Mouse (Mus musculus) kidney, embryonic 16.5 days (tissue): ENCODE results near the gene U2af2. TPM values are rescaled to one million over a fixed set of nuclear protein-coding genes. Genes with fewer than 3 reads are reported as not detected.
A peak's percentile ranks its signal among the peaks of the same experiment; 100 is the strongest.

ENCODE experiments used
- ATAC-seq: fragments of 200-750 bp; cut with Nextera tagmentation; 2 replicates; pipeline ENCODE4 v1.8.0; 2017; ENCODE audit warnings: moderate TSS enrichment; ENCODE audit not compliant: low FRiP score, low TSS enrichment
- H3K27ac ChIP-seq: fragments of 300-500 bp; sonication (generic); 2 replicates; pipeline ENCODE4 v1.5.1; 2014; ENCODE audit warnings: low read length
- H3K27me3 ChIP-seq: fragments of 300-500 bp; sonication (generic); 2 replicates; pipeline ENCODE4 v1.6.1; 2014; ENCODE audit warnings: low read length, control low read depth, mixed read lengths; ENCODE audit not compliant: insufficient read depth
- H3K36me3 ChIP-seq: fragments of 300-500 bp; sonication (generic); 2 replicates; pipeline ENCODE4 v1.6.1; 2014; ENCODE audit warnings: low read length, control low read depth, mixed read lengths; ENCODE audit not compliant: insufficient read depth
- H3K4me1 ChIP-seq: fragments of 300-500 bp; sonication (generic); 2 replicates; pipeline ENCODE4 v1.6.1; 2014; ENCODE audit warnings: low read length, control low read depth, mixed read lengths; ENCODE audit not compliant: insufficient read depth
- H3K4me2 ChIP-seq: fragments of 300-500 bp; sonication (generic); replicated peaks from 2 replicates; pipeline ENCODE4 v1.6.1; 2014; ENCODE audit warnings: low read depth, low read length
- H3K4me3 ChIP-seq: fragments of 300-500 bp; sonication (generic); 2 replicates; pipeline ENCODE4 v1.5.1; 2014; ENCODE audit warnings: mild to moderate bottlenecking, low read length
- H3K9ac ChIP-seq: fragments of 300-500 bp; sonication (generic); replicated peaks from 2 replicates; pipeline ENCODE4 v1.6.1; 2014; ENCODE audit warnings: low read length
- H3K9me3 ChIP-seq: fragments of 300-500 bp; sonication (generic); 2 replicates; pipeline ENCODE4 v1.6.1; 2016; ENCODE audit warnings: low read length, control low read depth
- WGBS: fragments of 180-500 bp; shearing (Covaris S2); extraction: QIAGEN DNeasy Blood & Tissue Kit; methylation state at CpG from one replicate; pipeline ENCODE4 v1.1.7; 2014; 5-methylcytosine and 5-hydroxymethylcytosine counted together
- polyA plus RNA-seq: library from polyadenylated mRNA; unstranded; fragments of >200 nt; fragmentation: Nextera tagmentation; extraction: Ambion mirVana; gene quantifications from 2 replicates; pipeline ENCODE4 v1.2.1, GENCODE M21; 2015

Gene U2af2
- polyA plus RNA-seq, result 136 and 139 TPM in 2 replicates

GRCm38 (mm10) chr7:5061774-5062359 lies at the start of gene U2af2:
TSS of gene U2af2 (plus strand) at chr7:5062143.
- Histone ChIP-seq H3K4me3 (peak within 1 kb of the TSS; percentile 79), H3K27me3 (peaks cover 8% of the 10 kb centered on the region; the same call in 1 of the 2 replicates), H3K4me2 (peak within 1 kb of the TSS; percentile 96), H3K27ac (peak within 1 kb of the TSS; percentile 100), H3K36me3 (peaks cover 7% of the 10 kb centered on the region; the same call in 1 of the 2 replicates), H3K9me3 (no peaks in the 10 kb centered on the region), H3K4me1 (peaks cover 41% of the 10 kb centered on the region), H3K9ac (peak within 1 kb of the TSS; percentile 98)
- under 1% methylated on average over 57 of the region's 65 CpGs for WGBS
- ATAC-seq, result peak; percentile 83

GRCm38 (mm10) chr7:5012681-5013513 lies 49.0 kb upstream of the U2af2 start:
- Histone ChIP-seq H3K4me2 (peak overlapping the region; percentile 54), H3K9me3 (no peaks in the 10 kb centered on the region), H3K4me3 (peak overlapping the region; percentile 86; the same call in 1 of the 2 replicates), H3K9ac (no peak overlapping the region), H3K4me1 (peaks cover 13% of the 10 kb centered on the region), H3K27me3 (no peaks in the 10 kb centered on the region), H3K36me3 (peaks cover 58% of the 10 kb centered on the region), H3K27ac (no peak overlapping the region)
- 92% methylated on average over 27 of the region's 27 CpGs for WGBS
- ATAC-seq, result no peak

- H3K36me3 ChIP-seq, result peaks cover 42% of the 10 kb centered on the region
- WGBS, result 0% methylated on average over 41 of the region's 42 CpGs
- peak; percentile 81 for ATAC-seq
These were observed 47.5 kb upstream of the U2af2 start, which contains the start of the genes Zfp524 and Fiz1 for GRCm38 (mm10) chr7:5014251-5015117. TSS of gene Zfp524 (plus strand) at chr7:5014415. TSS of gene Fiz1 (minus strand) at chr7:5014697.

DNA sequence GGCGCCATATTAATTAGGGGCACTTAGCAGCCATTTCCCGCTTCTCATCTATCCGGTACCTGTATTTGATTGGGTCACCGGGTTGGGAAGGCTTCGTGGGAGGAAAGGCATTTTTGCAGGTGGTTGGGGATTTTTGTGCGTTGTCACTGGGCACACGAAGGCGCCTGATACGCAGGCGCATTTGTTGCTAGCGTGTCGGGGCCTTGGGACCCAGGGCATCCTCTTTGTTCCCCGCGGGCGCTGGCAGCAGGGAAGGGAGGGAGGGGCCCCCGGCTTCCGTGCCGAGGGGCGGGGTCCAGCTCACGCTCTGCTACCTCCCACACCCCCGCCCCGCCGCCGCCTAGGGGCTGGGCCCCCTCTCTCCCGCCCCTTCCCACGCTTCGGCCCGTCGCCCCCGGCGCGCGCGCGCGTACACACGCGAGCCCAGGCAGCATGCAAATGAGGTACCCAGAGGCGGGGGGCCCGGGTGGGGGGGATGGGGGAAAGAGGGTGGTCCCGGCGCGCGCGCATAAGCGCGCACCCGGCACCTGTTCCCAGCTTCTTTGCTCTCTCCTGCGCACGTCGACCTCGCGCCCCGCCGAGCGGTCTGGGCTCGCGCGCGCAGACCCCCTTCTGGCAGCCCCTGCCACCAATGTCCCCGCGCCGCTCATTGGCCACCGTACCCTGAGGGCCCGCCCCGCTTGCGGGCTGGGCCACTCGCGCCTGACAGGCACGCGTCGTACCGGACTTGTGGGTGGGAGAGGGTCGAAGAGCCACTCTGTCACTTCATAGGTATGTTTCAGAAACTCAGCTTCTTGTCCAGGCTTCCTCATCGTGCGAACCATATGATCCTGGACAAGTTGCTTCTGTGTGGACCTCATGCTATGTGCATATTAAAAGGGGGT lies 46.6 kb upstream of the U2af2 start, which contains the start of gene Gm44973:
Gene Gm44973 (plus strand): TSS at position 379 of the 884 bp plus-strand sequence.
- Histone ChIP-seq H3K9ac (peak within 1 kb of the TSS; percentile 95), H3K4me3 (peak within 1 kb of the TSS; percentile 86), H3K4me2 (peak within 1 kb of the TSS; percentile 73), H3K27me3 (no peaks in the 10 kb centered on the region), H3K27ac (peak within 1 kb of the TSS; percentile 99), H3K4me1 (peaks cover 21% of the 10 kb centered on the region), H3K36me3 (peaks cover 33% of the 10 kb centered on the region), H3K9me3 (no peaks in the 10 kb centered on the region)
- under 1% methylated on average over 51 of the region's 76 CpGs for WGBS
- peak; percentile 79 for ATAC-seq

More at GRCm38 (mm10) chr7:5014251-5015117, 47.5 kb upstream of the U2af2 start, which contains the start of the genes Zfp524 and Fiz1:
- Histone ChIP-seq H3K27me3 (no peaks in the 10 kb centered on the region), H3K9me3 (no peaks in the 10 kb centered on the region), H3K4me2 (peak within 1 kb of the TSS; percentile 73), H3K4me3 (peak within 1 kb of the TSS; percentile 86), H3K9ac (peak within 1 kb of the TSS; percentile 95), H3K4me1 (peaks cover 21% of the 10 kb centered on the region), H3K27ac (peak within 1 kb of the TSS; percentile 99)

GRCm38 (mm10) chr7:5016057-5016456 lies 45.9 kb upstream of the U2af2 start:
- Histone ChIP-seq H3K4me1 (peaks cover 22% of the 10 kb centered on the region), H3K27me3 (no peaks in the 10 kb centered on the region), H3K9ac (peak overlapping the region; percentile 79), H3K4me3 (peak overlapping the region; percentile 86), H3K9me3 (no peaks in the 10 kb centered on the region), H3K36me3 (peaks cover 26% of the 10 kb centered on the region), H3K27ac (peak overlapping the region; percentile 99), H3K4me2 (peak overlapping the region; percentile 73)
- WGBS, result 57% methylated on average over 3 of the region's 3 CpGs
- ATAC-seq, result no peak

DNA sequence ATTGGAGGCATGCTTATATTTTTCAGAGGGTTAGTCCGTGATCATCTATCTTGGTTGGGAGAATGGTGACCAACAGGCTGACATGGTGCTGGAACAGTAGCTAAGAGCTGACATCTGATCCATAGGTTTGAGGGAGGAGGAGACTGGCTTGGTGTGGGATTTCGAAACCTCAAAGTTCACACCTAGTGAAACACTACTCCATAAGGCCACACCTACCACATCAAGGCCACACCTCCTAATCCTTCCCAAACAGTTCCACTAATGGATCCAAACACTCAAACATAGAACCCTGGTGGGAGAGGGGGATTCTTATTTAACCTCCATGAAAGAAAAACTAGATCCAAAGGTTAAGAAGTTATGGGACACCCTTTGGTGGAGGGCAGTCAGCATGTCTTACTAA lies 45.0 kb upstream of the U2af2 start:
- Histone ChIP-seq H3K4me3 (no peak overlapping the region), H3K27ac (no peak overlapping the region), H3K36me3 (peaks cover 17% of the 10 kb centered on the region), H3K27me3 (no peaks in the 10 kb centered on the region), H3K4me1 (peaks cover 31% of the 10 kb centered on the region), H3K9ac (no peak overlapping the region), H3K9me3 (no peaks in the 10 kb centered on the region), H3K4me2 (no peak overlapping the region)
- no peak for ATAC-seq
- WGBS, result 93% methylated on average over 2 of the region's 2 CpGs

DNA sequence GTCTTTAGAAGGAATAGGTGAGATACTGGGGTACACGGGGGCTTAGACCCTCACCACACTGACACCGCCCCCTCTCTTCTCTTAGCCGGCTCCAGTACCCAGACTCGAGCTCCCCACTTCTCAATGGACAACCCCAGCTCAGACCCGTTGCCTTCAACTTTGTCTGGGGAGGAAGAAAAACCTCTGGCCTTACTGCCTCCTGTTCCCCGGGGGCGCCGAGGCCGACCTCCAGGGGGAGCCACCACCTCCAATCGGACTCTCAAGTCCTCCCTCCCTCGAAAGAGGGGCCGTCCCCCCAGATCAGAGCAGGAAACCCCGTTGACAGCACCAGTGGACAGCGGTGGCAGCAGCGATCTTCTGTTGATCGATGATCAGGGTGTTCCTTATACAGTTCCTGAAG lies 44.6 kb upstream of the U2af2 start:
- H3K9ac ChIP-seq, result no peak overlapping the region
- H3K9me3 ChIP-seq, result no peaks in the 10 kb centered on the region
- no peak overlapping the region for H3K4me3 ChIP-seq
- no peak overlapping the region for H3K4me2 ChIP-seq
- no peak overlapping the region for H3K27ac ChIP-seq
- 93% methylated on average over 16 of the region's 16 CpGs for WGBS
- peaks cover 35% of the 10 kb centered on the region for H3K4me1 ChIP-seq
- no peak for ATAC-seq
- peaks cover 18% of the 10 kb centered on the region for H3K36me3 ChIP-seq
- H3K27me3 ChIP-seq, result no peaks in the 10 kb centered on the region

DNA sequence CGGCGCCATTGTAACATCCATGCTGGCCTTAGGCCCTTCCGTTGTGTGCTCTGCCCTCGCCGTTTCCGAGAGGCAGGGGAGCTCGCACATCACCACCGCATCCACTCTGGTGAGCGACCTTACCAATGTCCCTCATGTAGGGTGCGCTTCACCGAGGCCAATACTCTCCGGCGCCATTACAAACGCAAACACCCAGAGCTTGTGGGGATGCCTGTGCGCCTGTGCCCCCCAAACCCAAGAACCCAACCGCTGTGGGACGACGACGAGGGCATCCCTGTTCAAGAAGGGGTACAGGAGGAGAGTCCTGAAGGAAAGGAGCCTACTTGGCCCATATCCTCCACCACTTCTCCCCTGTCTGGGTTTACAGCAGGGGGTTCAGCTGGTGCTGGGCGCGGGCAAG lies 44.0 kb upstream of the U2af2 start:
- peaks cover 17% of the 10 kb centered on the region for H3K36me3 ChIP-seq
- no peak for ATAC-seq
- H3K4me3 ChIP-seq, result no peak overlapping the region
- H3K4me2 ChIP-seq, result no peak overlapping the region
- H3K9me3 ChIP-seq, result no peaks in the 10 kb centered on the region
- WGBS, result 96% methylated on average over 21 of the region's 21 CpGs
- H3K27ac ChIP-seq, result no peak overlapping the region
- no peak overlapping the region for H3K9ac ChIP-seq
- peaks cover 35% of the 10 kb centered on the region for H3K4me1 ChIP-seq
- H3K27me3 ChIP-seq, result no peaks in the 10 kb centered on the region
